Mouse (Mus musculus): ENCODE measurements around the gene Tmem81. TPM values are rescaled to one million over a fixed set of nuclear protein-coding genes. Genes with fewer than 3 reads are reported as not detected.

Gene Tmem81
- total and polyA plus RNA-seq, 3 experiments: 0.95 to 16.4 (median 9.9) TPM

DNA sequence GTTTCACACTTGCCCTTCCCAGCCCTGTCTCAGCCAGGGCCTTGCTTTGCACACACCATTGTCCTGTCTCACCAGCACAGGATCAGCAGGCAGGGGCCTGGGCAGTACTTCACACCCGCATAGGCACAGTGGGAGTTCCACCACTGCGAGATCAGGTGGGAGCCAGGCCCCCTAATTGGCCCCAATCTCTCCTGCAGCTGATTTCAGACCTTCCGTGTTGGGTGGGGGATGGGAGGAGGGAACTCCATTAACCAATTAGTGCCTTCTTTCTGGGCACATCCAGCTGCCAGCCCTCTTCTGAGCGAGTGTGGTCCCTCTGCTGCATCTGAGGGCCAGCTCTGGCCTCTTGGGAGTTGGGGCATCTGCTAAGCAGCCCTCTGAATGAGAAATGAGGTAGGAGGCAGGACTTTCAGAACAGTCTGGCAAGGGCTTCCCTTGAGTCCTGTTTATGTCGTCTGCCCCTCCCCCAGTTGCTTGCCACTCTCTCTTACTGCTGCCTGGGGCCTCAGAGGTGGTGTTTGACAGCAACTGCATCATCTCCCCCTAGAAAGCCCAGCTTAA is 24.7 kb downstream of the Tmem81 start:
- Histone ChIP-seq H3K4me1 (ENCODE audit: insufficient read depth, low read depth, low read length) (peaks cover 7% of the 10 kb centered on the region), H3K36me3 (replicated peaks) (no peaks in the 10 kb centered on the region), H3K4me3 (ENCODE audit: low read depth, low read length) (no peak overlapping the region), H3K27me3 (ENCODE audit: insufficient read depth, low read length) (peaks cover 55% of the 10 kb centered on the region), H3K9me3 (replicated peaks) (no peaks in the 10 kb centered on the region)
- ATAC-seq (ENCODE audit: extremely low read depth, insufficient number of reproducible peaks, low FRiP score, poor library complexity, severe bottlenecking) (no peak), DNase-seq (ENCODE audit: low spot score) (no peak)
- TF ChIP-seq GATA2 (IDR thresholded peaks at IDR 0.05; ENCODE audit: borderline replicate concordance, low read depth, low read length) (no peak), TAL1 (conservative IDR thresholded peaks at IDR 0.05; ENCODE audit: low read depth, low read length) (no peak), CTCF (IDR thresholded peaks at IDR 0.05; ENCODE audit: low read depth, low read length) (no peak), GATA1 (IDR thresholded peaks at IDR 0.05; ENCODE audit: borderline replicate concordance, low read length) (no peak), POLR2AphosphoS5 (IDR thresholded peaks at IDR 0.05; ENCODE audit: insufficient replicate concordance, low read depth, low read length) (no peak)

DNA sequence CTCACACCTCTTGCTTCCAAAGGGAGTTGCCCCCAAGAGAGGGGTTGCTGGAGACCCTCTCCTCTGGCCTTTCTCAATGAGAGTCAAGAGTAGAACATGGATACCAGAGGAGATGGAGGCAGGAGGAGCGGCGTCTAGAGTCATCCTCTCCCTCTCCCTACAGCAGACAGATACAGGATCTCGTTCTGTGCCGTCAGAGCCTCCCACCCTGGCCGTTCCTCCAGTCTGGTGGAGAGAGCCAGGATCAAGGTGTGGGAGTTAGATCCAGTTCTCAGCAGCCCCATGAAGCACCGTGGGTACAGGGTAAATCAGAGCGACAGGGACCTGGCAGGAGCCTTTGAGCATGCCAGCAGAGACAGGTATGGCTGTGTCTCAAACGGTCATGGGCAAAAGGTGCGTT is 26.5 kb downstream of the Tmem81 start:
- Histone ChIP-seq H3K36me3 (replicated peaks) (no peaks in the 10 kb centered on the region), H3K4me3 (ENCODE audit: low read depth, low read length) (no peak overlapping the region), H3K9me3 (replicated peaks) (no peaks in the 10 kb centered on the region), H3K4me1 (ENCODE audit: insufficient read depth, low read depth, low read length) (peaks cover 7% of the 10 kb centered on the region), H3K27me3 (ENCODE audit: insufficient read depth, low read length) (peaks cover 54% of the 10 kb centered on the region)
- TF ChIP-seq TAL1 (conservative IDR thresholded peaks at IDR 0.05; ENCODE audit: low read depth, low read length): no peak
- TF ChIP-seq GATA2 (IDR thresholded peaks at IDR 0.05; ENCODE audit: borderline replicate concordance, low read depth, low read length): no peak
- TF ChIP-seq POLR2AphosphoS5 (IDR thresholded peaks at IDR 0.05; ENCODE audit: insufficient replicate concordance, low read depth, low read length): no peak
- no peak for TF ChIP-seq CTCF (IDR thresholded peaks at IDR 0.05; ENCODE audit: low read depth, low read length)
- TF ChIP-seq GATA1 (IDR thresholded peaks at IDR 0.05; ENCODE audit: borderline replicate concordance, low read length): no peak
- no peak for DNase-seq (ENCODE audit: low spot score)
- ATAC-seq (ENCODE audit: extremely low read depth, insufficient number of reproducible peaks, low FRiP score, poor library complexity, severe bottlenecking): no peak

DNA sequence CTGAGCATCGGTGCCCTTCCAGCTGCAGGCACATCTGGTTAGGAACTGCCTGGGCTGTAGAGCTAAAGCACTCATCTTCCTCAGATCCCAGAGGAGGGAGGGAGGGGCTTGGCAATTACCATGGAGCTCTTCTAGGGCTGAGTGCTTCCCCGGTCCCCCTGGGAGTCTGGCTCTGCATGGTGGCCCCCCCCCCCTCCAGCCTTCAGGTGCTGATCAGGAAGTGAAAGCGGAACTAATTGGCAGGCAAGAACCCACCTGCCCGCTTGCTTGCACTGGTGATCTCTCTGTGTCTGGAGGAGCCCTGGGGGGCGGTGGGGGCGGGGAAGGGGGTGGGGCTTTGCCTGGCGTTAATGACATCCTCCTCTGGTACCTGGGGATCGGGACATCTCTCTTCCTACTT is 27.8 kb downstream of the Tmem81 start:
- Histone ChIP-seq H3K27me3 (ENCODE audit: insufficient read depth, low read length) (peaks cover 49% of the 10 kb centered on the region), H3K4me3 (ENCODE audit: low read depth, low read length) (no peak overlapping the region), H3K36me3 (replicated peaks) (no peaks in the 10 kb centered on the region), H3K4me1 (ENCODE audit: insufficient read depth, low read depth, low read length) (peaks cover 7% of the 10 kb centered on the region), H3K9me3 (replicated peaks) (no peaks in the 10 kb centered on the region)
- no peak for ATAC-seq (ENCODE audit: extremely low read depth, insufficient number of reproducible peaks, low FRiP score, poor library complexity, severe bottlenecking)
- no peak for TF ChIP-seq GATA1 (IDR thresholded peaks at IDR 0.05; ENCODE audit: borderline replicate concordance, low read length)
- no peak for TF ChIP-seq CTCF (IDR thresholded peaks at IDR 0.05; ENCODE audit: low read depth, low read length)
- no peak for TF ChIP-seq POLR2AphosphoS5 (IDR thresholded peaks at IDR 0.05; ENCODE audit: insufficient replicate concordance, low read depth, low read length)
- no peak for TF ChIP-seq GATA2 (IDR thresholded peaks at IDR 0.05; ENCODE audit: borderline replicate concordance, low read depth, low read length)
- TF ChIP-seq TAL1 (conservative IDR thresholded peaks at IDR 0.05; ENCODE audit: low read depth, low read length): no peak
- DNase-seq (ENCODE audit: low spot score): no peak

DNA sequence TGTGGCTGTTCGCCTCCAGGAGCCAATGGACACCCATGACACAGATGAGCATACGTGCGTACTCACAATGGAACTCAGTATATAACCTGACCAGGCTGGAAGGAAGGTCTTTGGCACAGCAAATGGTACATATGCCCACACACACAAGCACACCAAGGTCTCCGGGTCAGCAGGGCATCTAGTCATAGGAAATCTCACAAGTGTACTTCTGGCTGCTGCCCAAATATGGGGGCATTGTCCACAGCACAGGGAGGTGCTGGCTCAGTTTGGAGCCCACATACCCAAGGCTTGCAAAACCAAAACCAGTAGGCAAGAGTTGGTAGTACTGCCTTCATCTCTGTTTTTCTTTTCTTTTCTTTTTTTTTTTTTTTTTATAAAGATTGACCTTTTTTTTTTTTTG is 29.5 kb downstream of the Tmem81 start:
- DNase-seq (ENCODE audit: low spot score): no peak
- H3K9me3 ChIP-seq (replicated peaks): no peaks in the 10 kb centered on the region
- H3K36me3 ChIP-seq (replicated peaks): no peaks in the 10 kb centered on the region
- peaks cover 4% of the 10 kb centered on the region for H3K4me1 ChIP-seq (ENCODE audit: insufficient read depth, low read depth, low read length)
- H3K4me3 ChIP-seq (ENCODE audit: low read depth, low read length): no peak overlapping the region
- H3K27me3 ChIP-seq (ENCODE audit: insufficient read depth, low read length): peaks cover 57% of the 10 kb centered on the region
- no peak for ATAC-seq (ENCODE audit: extremely low read depth, insufficient number of reproducible peaks, low FRiP score, poor library complexity, severe bottlenecking)
- TF ChIP-seq TAL1 (conservative IDR thresholded peaks at IDR 0.05; ENCODE audit: low read depth, low read length): no peak
- TF ChIP-seq CTCF (IDR thresholded peaks at IDR 0.05; ENCODE audit: low read depth, low read length): no peak
- TF ChIP-seq GATA1 (IDR thresholded peaks at IDR 0.05; ENCODE audit: borderline replicate concordance, low read length): no peak
- TF ChIP-seq GATA2 (IDR thresholded peaks at IDR 0.05; ENCODE audit: borderline replicate concordance, low read depth, low read length): no peak
- TF ChIP-seq POLR2AphosphoS5 (IDR thresholded peaks at IDR 0.05; ENCODE audit: insufficient replicate concordance, low read depth, low read length): no peak

DNA sequence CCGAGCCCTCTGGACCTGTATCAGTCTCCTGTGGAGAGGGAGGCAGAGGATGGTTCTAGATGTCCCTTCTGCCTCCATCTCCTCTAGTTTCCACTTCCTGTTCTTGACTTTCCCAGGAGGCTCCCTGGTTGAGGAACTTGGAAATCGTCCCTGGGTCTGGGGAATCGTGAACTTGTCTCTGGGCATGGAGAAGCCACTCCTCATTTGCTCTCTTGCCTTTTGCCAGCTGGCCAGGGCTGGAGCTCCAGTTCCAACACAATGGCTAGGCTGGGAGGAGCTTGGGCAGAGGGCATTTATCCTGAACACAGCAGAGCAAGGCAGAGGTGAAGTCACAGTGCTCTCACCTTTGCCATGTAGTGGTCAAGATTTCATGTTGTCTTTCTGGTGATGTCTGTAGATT is 30.4 kb downstream of the Tmem81 start:
- H3K4me1 ChIP-seq (ENCODE audit: insufficient read depth, low read depth, low read length): no peaks in the 10 kb centered on the region
- H3K9me3 ChIP-seq (replicated peaks): no peaks in the 10 kb centered on the region
- no peak overlapping the region for H3K4me3 ChIP-seq (ENCODE audit: low read depth, low read length)
- TF ChIP-seq TAL1 (conservative IDR thresholded peaks at IDR 0.05; ENCODE audit: low read depth, low read length) (no peak), CTCF (IDR thresholded peaks at IDR 0.05; ENCODE audit: low read depth, low read length) (no peak), POLR2AphosphoS5 (IDR thresholded peaks at IDR 0.05; ENCODE audit: insufficient replicate concordance, low read depth, low read length) (no peak), GATA2 (IDR thresholded peaks at IDR 0.05; ENCODE audit: borderline replicate concordance, low read depth, low read length) (no peak), GATA1 (IDR thresholded peaks at IDR 0.05; ENCODE audit: borderline replicate concordance, low read length) (no peak)
- peaks cover 62% of the 10 kb centered on the region for H3K27me3 ChIP-seq (ENCODE audit: insufficient read depth, low read length)
- ATAC-seq (ENCODE audit: extremely low read depth, insufficient number of reproducible peaks, low FRiP score, poor library complexity, severe bottlenecking) (no peak), DNase-seq (ENCODE audit: low spot score) (no peak)
- no peaks in the 10 kb centered on the region for H3K36me3 ChIP-seq (replicated peaks)

DNA sequence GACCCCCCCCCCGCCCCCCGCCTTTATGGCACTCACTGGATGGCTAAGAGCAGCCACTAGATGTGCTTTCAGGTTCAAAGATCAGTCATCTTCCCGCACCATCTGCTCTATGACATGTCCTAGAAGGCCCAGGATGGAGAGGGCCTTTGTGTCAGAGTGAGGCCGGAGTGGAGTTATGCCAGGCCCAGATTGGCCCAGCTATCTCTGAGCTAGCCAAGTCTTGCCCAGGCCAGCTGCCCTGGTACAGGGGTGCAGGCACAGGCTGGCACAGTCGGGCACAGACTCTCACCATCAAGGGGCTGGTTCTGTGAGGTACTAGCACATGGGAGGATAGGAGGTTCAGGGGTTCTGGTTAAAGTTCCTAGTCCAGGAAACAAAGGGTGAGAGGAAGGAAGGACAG is 31.7 kb downstream of the Tmem81 start:
- no peaks in the 10 kb centered on the region for H3K4me1 ChIP-seq (ENCODE audit: insufficient read depth, low read depth, low read length)
- ATAC-seq (ENCODE audit: extremely low read depth, insufficient number of reproducible peaks, low FRiP score, poor library complexity, severe bottlenecking): no peak
- H3K36me3 ChIP-seq (replicated peaks): no peaks in the 10 kb centered on the region
- no peak overlapping the region for H3K4me3 ChIP-seq (ENCODE audit: low read depth, low read length)
- TF ChIP-seq GATA1 (IDR thresholded peaks at IDR 0.05; ENCODE audit: borderline replicate concordance, low read length) (no peak), GATA2 (IDR thresholded peaks at IDR 0.05; ENCODE audit: borderline replicate concordance, low read depth, low read length) (no peak), CTCF (IDR thresholded peaks at IDR 0.05; ENCODE audit: low read depth, low read length) (no peak), POLR2AphosphoS5 (IDR thresholded peaks at IDR 0.05; ENCODE audit: insufficient replicate concordance, low read depth, low read length) (no peak), TAL1 (conservative IDR thresholded peaks at IDR 0.05; ENCODE audit: low read depth, low read length) (no peak)
- peaks cover 63% of the 10 kb centered on the region for H3K27me3 ChIP-seq (ENCODE audit: insufficient read depth, low read length)
- H3K9me3 ChIP-seq (replicated peaks): no peaks in the 10 kb centered on the region
- no peak for DNase-seq (ENCODE audit: low spot score)
